In the genomic region with DNA sequence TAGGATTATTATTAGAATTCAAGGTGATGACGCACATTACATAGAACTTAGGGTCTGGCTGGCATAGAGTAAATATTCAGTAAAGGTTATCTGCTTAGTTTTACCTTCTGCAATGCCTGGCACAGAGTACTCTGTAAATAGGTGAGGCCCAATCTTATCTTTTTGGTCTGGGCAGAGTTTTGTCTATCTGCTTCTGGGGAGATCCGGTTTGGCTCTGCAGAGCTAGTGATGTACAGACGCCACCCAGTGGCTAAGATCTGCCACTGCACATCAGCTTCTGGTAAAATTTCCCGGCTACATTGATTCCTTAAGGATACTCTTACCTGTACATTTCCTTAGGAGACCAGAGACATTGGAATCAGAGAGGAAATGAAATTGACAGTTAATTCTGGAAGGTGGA, we compare ENCODE assay signal across 9 mouse cellular contexts. TPM values are rescaled to one million over a fixed set of nuclear protein-coding genes. Genes with fewer than 3 reads are reported as not detected.
DNase-seq lines count a peak whose midpoint lies in the region; ATAC-seq and TF ChIP-seq lines count a peak whose summit lies in the region.
"Had no signal": no experiment of that assay in that cellular context is flagged by ENCODE, and none has a peak within 500 bp of the region (broad histone marks: within the 10 kb centered on the region; RNA-seq: fewer than 3 reads in every experiment).

No protein-coding gene starts in this region.

- no peak for TF ChIP-seq POLR2A in spleen, adult 2 months (IDR thresholded peaks at IDR 0.05; ENCODE audit: low read depth, low read length)

- no peak; the same call in 1 of the 2 replicates for ATAC-seq in cerebellum, adult (ENCODE audit: insufficient number of reproducible peaks, low FRiP score, low TSS enrichment)
- no peak for ATAC-seq in limb, embryonic 11.5 days (ENCODE audit: insufficient number of reproducible peaks, low FRiP score, low TSS enrichment, low read depth)

- H3K36me3 ChIP-seq in spleen, adult 2 months (ENCODE audit: control insufficient read depth, insufficient read depth, low read length) = no peaks in the 10 kb centered on the region
- no peaks in the 10 kb centered on the region for H3K36me3 ChIP-seq in limb, embryonic 11.5 days (ENCODE audit: control insufficient read depth, insufficient read depth, low read length)
- H3K36me3 ChIP-seq: limb, embryonic 15.5 days had no signal

- H3K4me3 ChIP-seq in spleen, adult 2 months (ENCODE audit: extremely low read depth, insufficient read depth, insufficient read length) = no peak overlapping the region
- H3K4me3 ChIP-seq in limb, embryonic 11.5 days (ENCODE audit: low read depth, low read length) = no peak overlapping the region
- H3K4me3 ChIP-seq: limb, embryonic 15.5 days had no signal

- peak; percentile 62; the same call in 1 of the 2 replicates for TF ChIP-seq CTCF in spleen, adult 2 months (IDR thresholded peaks at IDR 0.05; ENCODE audit: extremely low read depth, insufficient read depth, insufficient read length, insufficient replicate concordance)

- peak; percentile 8 for DNase-seq in cerebellum, adult 11 months
- peak in 1 of 2 experiments; percentile 25 for DNase-seq in spleen, adult 2 months (ENCODE audit: low read depth in 1 of 2, low spot score in 2 of 2)
- DNase-seq in spleen, adult 12 weeks (ENCODE audit: low spot score) = no peak
- peak; percentile 72 to 77 for DNase-seq in cerebellum, postnatal 10 days
- DNase-seq in hindlimb bud, embryonic 11.5 days (ENCODE audit: extremely low spot score, low read depth, low spot score) = peak; percentile 8
- peak; percentile 58 for DNase-seq in limb, embryonic 11.5 days (ENCODE audit: low spot score)
- peak; percentile 66 for DNase-seq in right cerebral cortex, postnatal 25 days

- 25% methylated on average over 4 of the region's 4 CpGs for WGBS in spleen, adult 2 months
- WGBS in limb, embryonic 11.5 days = 27% methylated on average over 4 of the region's 4 CpGs

- no peak overlapping the region for H3K27ac ChIP-seq in spleen, adult 2 months (ENCODE audit: insufficient read depth, low read length)
- no peak overlapping the region for H3K27ac ChIP-seq in limb, embryonic 11.5 days (replicated peaks; ENCODE audit: low read depth, low read length)
- H3K27ac ChIP-seq: limb, embryonic 15.5 days had no signal

- no peak overlapping the region for H3K9ac ChIP-seq in limb, embryonic 11.5 days (ENCODE audit: low read length)
- H3K9ac ChIP-seq: limb, embryonic 15.5 days had no signal

- no peaks in the 10 kb centered on the region for H3K27me3 ChIP-seq in spleen, adult 2 months (ENCODE audit: control insufficient read depth, insufficient read depth, low read length)
- no peaks in the 10 kb centered on the region for H3K27me3 ChIP-seq in limb, embryonic 11.5 days (ENCODE audit: control insufficient read depth, insufficient read depth, low read length)
- H3K27me3 ChIP-seq: limb, embryonic 15.5 days had no signal

- H3K9me3 ChIP-seq in limb, embryonic 11.5 days (ENCODE audit: control insufficient read depth, low read length) = no peaks in the 10 kb centered on the region
- H3K9me3 ChIP-seq: limb, embryonic 15.5 days had no signal

- H3K4me1 ChIP-seq in spleen, adult 2 months (ENCODE audit: control insufficient read depth, insufficient read depth, insufficient read length) = peaks cover 6% of the 10 kb centered on the region; the same call in 1 of the 2 replicates
- H3K4me1 ChIP-seq in limb, embryonic 11.5 days (ENCODE audit: control insufficient read depth, insufficient read depth, low read length) = no peaks in the 10 kb centered on the region
- H3K4me1 ChIP-seq: limb, embryonic 15.5 days had no signal

- H3K4me2 ChIP-seq in limb, embryonic 11.5 days (ENCODE audit: low read depth, severe bottlenecking) = no peak overlapping the region
- H3K4me2 ChIP-seq: limb, embryonic 15.5 days had no signal

RNA-seq across cellular contexts. Expression of a gene that starts 35.0 kb away (rescaled TPM):
- polyA plus RNA-seq in spleen, adult 2 months (2012; rRNA removed) = 9.5 and 11.7 TPM in 2 replicates
- polyA plus RNA-seq in limb, embryonic 11.5 days (2014; fragmentation: Nextera tagmentation; extraction: Ambion mirVana) = not detected in 2 replicates
- polyA plus RNA-seq: limb, embryonic 15.5 days had no signal

RNA-seq across cellular contexts. Expression of a gene that starts 43.1 kb away (rescaled TPM):
- 6.5 TPM in 2 replicates for polyA plus RNA-seq in spleen, adult 2 months (2012; rRNA removed)
- polyA plus RNA-seq in limb, embryonic 11.5 days (2014; fragmentation: Nextera tagmentation; extraction: Ambion mirVana) = 46.0 and 46.9 TPM in 2 replicates

Comparison
In these comparisons a context has a peak if more than half of its experiments do, and no peak if none do; other contexts are left out.
1. RNA of a gene that starts 35.0 kb away (polyA plus RNA-seq): 9.5 to 11.7 TPM in spleen, adult 2 months; not detected in limb, embryonic 11.5 days; every median in the first group is over 10 times any median in the second.